9 mouse cellular contexts compared by ENCODE assay signal in the genomic region with DNA sequence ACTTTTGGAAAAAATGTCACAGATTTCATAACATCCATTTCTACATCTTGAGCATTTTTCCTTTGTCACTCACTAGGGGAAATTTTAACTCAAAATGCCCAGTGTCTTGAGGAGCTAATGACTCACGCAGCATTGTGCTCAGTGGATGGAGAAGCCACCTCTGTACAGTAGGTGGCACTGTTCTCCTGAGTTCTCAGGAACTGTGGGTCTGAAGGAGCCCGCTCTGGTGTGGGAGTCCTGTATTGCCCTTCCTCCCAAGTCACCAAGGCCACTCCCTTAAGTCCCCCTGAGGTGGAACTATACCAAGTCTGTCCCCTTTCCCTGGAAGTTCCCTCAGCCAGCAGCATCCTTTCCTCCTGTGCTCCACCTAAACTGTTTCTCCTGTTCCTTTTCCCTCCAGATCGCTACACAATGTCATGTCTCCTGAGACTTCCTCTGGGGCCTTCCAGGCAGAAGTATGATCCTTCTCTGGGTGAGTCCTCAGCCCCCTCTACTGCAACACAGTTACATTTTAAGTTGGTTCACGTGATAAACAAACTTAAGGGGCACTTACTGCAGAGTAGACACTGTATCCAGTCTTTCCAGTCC. TPM values are rescaled to one million over a fixed set of nuclear protein-coding genes. Genes with fewer than 3 reads are reported as not detected.
DNase-seq lines count a peak whose midpoint lies in the region; ATAC-seq and TF ChIP-seq lines count a peak whose summit lies in the region.
"Had no signal": no experiment of that assay in that cellular context is flagged by ENCODE, and none has a peak within 500 bp of the region (broad histone marks: within the 10 kb centered on the region; RNA-seq: fewer than 3 reads in every experiment).

No protein-coding gene starts in this region.

- no peak overlapping the region for H3K27ac ChIP-seq in ES-E14 (ENCODE audit: insufficient read depth, low read depth, low read length, poor library complexity, severe bottlenecking)
- H3K27ac ChIP-seq in forebrain, embryonic 11.5 days (ENCODE audit: low read depth, low read length) = no peak overlapping the region
- H3K27ac ChIP-seq in neural tube, embryonic 14.5 days (ENCODE audit: low read depth, low read length) = no peak overlapping the region

- WGBS in forebrain, embryonic 11.5 days = 29% methylated on average over 4 of the region's 4 CpGs
- WGBS in neural tube, embryonic 14.5 days = 26% methylated on average over 4 of the region's 4 CpGs

- no peak overlapping the region for H3K4me3 ChIP-seq in ES-E14 (ENCODE audit: insufficient read depth in 1 of 2, low read depth in 1 of 2, low read length in 2 of 2, poor library complexity in 1 of 2, severe bottlenecking in 1 of 2)
- H3K4me3 ChIP-seq in forebrain, embryonic 11.5 days (ENCODE audit: low read depth, low read length) = no peak overlapping the region
- H3K4me3 ChIP-seq in neural tube, embryonic 14.5 days (ENCODE audit: low read depth, low read length) = no peak overlapping the region

- DNase-seq in ES-E14 (ENCODE audit: low read depth, low spot score) = peak; percentile 62
- DNase-seq in c-Kit-positive CD71-negative TER-119-negative erythroid progenitor cells, embryonic 14.5 days (ENCODE audit: low read depth) = peak; percentile 79
- DNase-seq in forebrain, embryonic 11.5 days (ENCODE audit: low spot score) = peak; percentile 78
- peak; percentile 50 to 85 for DNase-seq in layer of hippocampus, adult 18-20 months (ENCODE audit: low spot score in 2 of 2)
- DNase-seq in lung, adult 18-20 months = peak; percentile 44 to 67
- peak; percentile 41 for DNase-seq in telencephalon, adult 2 months (ENCODE audit: low read depth, low spot score)

- no peak overlapping the region for H3K4me2 ChIP-seq in forebrain, embryonic 11.5 days (ENCODE audit: low read depth, low read length, severe bottlenecking)
- H3K4me2 ChIP-seq in neural tube, embryonic 14.5 days (ENCODE audit: low read depth, low read length) = no peak overlapping the region

- no peaks in the 10 kb centered on the region for H3K27me3 ChIP-seq in forebrain, embryonic 11.5 days (ENCODE audit: control insufficient read depth, insufficient read depth, low read length)
- no peaks in the 10 kb centered on the region for H3K27me3 ChIP-seq in neural tube, embryonic 14.5 days (ENCODE audit: control insufficient read depth, insufficient read depth, low read length)

- no peaks in the 10 kb centered on the region for H3K36me3 ChIP-seq in ES-E14 (ENCODE audit: control insufficient read depth, insufficient read depth, low read length, poor library complexity, severe bottlenecking)
- H3K36me3 ChIP-seq in forebrain, embryonic 11.5 days (ENCODE audit: control insufficient read depth, insufficient read depth, low read length) = no peaks in the 10 kb centered on the region
- no peaks in the 10 kb centered on the region for H3K36me3 ChIP-seq in neural tube, embryonic 14.5 days (ENCODE audit: control insufficient read depth, insufficient read depth, low read length)

- no peak overlapping the region for H3K9ac ChIP-seq in ES-E14 (ENCODE audit: insufficient read depth, low read depth, low read length, poor library complexity, severe bottlenecking)
- no peak overlapping the region for H3K9ac ChIP-seq in forebrain, embryonic 11.5 days (ENCODE audit: low read length)
- H3K9ac ChIP-seq in neural tube, embryonic 14.5 days (replicated peaks; ENCODE audit: low read depth, low read length) = no peak overlapping the region

- in situ Hi-C loops in ES-E14 (cut with MboI; ENCODE audit: low sequenced_read_pairs in 2 of 2, unreplicated experiment in 2 of 2) = loop anchor here in 1 of 2 experiments (5.0 kb wide), 1 partner anchor 525 kb away; no protein-coding TSS in a partner anchor

- no peaks in the 10 kb centered on the region for H3K9me3 ChIP-seq in ES-E14 (ENCODE audit: control insufficient read depth, insufficient read depth, low read depth, low read length)
- H3K9me3 ChIP-seq in forebrain, embryonic 11.5 days (ENCODE audit: control insufficient read depth, low read length) = no peaks in the 10 kb centered on the region
- H3K9me3 ChIP-seq in neural tube, embryonic 14.5 days (ENCODE audit: control insufficient read depth, low read length) = no peaks in the 10 kb centered on the region

- ATAC-seq in forebrain, embryonic 11.5 days (replicated peaks; ENCODE audit: low FRiP score) = peak; percentile 93
- ATAC-seq in hematopoietic stem cell, adult 5-6 weeks (replicated peaks in 1 of 2; ENCODE audit: insufficient read depth in 1 of 2, low FRiP score in 2 of 2, low TSS enrichment in 1 of 2, low read depth in 1 of 2, poor library complexity in 2 of 2, severe bottlenecking in 2 of 2) = peak; percentile 80 to 85
- peak; percentile 95 for ATAC-seq in neural tube, embryonic 14.5 days (ENCODE audit: low read depth)

- no peaks in the 10 kb centered on the region for H3K4me1 ChIP-seq in ES-E14 (ENCODE audit: control insufficient read depth in 2 of 2, insufficient read depth in 2 of 2, low read length in 2 of 2, poor library complexity in 1 of 2)
- no peaks in the 10 kb centered on the region for H3K4me1 ChIP-seq in forebrain, embryonic 11.5 days (replicated peaks; ENCODE audit: control insufficient read depth, insufficient read depth, low read length)
- H3K4me1 ChIP-seq in neural tube, embryonic 14.5 days (ENCODE audit: control insufficient read depth, insufficient read depth, low read length) = no peaks in the 10 kb centered on the region

TF ChIP-seq in ES-E14, 5 proteins besides CTCF, POLR2A, EP300 and RAD21:
- TF ChIP-seq ZC3H11A (IDR thresholded peaks at IDR 0.05; ENCODE audit: borderline replicate concordance, low read depth, low read length) (peak; percentile 58; the same call in 1 of the 2 replicates), MAFK (IDR thresholded peaks at IDR 0.05; ENCODE audit: insufficient read depth, low read depth, low read length) (no peak)

RNA-seq across cellular contexts. Expression of gene Kctd12, which starts 30.2 kb away (rescaled TPM):
- 2.5 and 2.7 TPM in 2 replicates for total RNA-seq in ES-E14 (2012; rRNA removed)
- polyA plus RNA-seq in forebrain, embryonic 11.5 days (2014; fragmentation: Nextera tagmentation; extraction: Ambion mirVana) = 7.1 and 11.8 TPM in 2 replicates
- 116 and 119 TPM in 2 replicates for total RNA-seq in hematopoietic stem cell, adult 5-6 weeks (2017)
- 100 to 1,000 TPM; 121 to 126 TPM for total RNA-seq in layer of hippocampus, adult 18-20 months (2021)
- 21.2 and 24.5 TPM in 2 replicates for polyA plus RNA-seq in neural tube, embryonic 14.5 days (2014; fragmentation: Nextera tagmentation; extraction: Ambion mirVana)

RNA-seq across cellular contexts. Expression of gene Acod1, which starts 34.1 kb away (rescaled TPM):
- total RNA-seq in ES-E14 (2012; rRNA removed) = not detected in 2 replicates
- 0.13 TPM in 1 of 2 replicates, not detected in the other for polyA plus RNA-seq in forebrain, embryonic 11.5 days (2014; fragmentation: Nextera tagmentation; extraction: Ambion mirVana)
- total RNA-seq in hematopoietic stem cell, adult 5-6 weeks (2017) = 0.19 and 1.4 TPM in 2 replicates
- total RNA-seq in layer of hippocampus, adult 18-20 months (2021) = not detected
- not detected in 2 replicates for polyA plus RNA-seq in neural tube, embryonic 14.5 days (2014; fragmentation: Nextera tagmentation; extraction: Ambion mirVana)
- total RNA-seq: left cerebral cortex, adult 8-10 months had no signal

RNA-seq across cellular contexts. Expression of gene Cln5, which starts 57.4 kb away (rescaled TPM):
- 12.0 and 26.0 TPM in 2 replicates for total RNA-seq in ES-E14 (2012; rRNA removed)
- polyA plus RNA-seq in forebrain, embryonic 11.5 days (2014; fragmentation: Nextera tagmentation; extraction: Ambion mirVana) = 23.1 and 25.6 TPM in 2 replicates
- 44.9 and 47.3 TPM in 2 replicates for total RNA-seq in hematopoietic stem cell, adult 5-6 weeks (2017)
- 10 to 100 TPM; 11.0 to 12.1 TPM for total RNA-seq in layer of hippocampus, adult 18-20 months (2021)
- 10.6 and 15.0 TPM in 2 replicates for polyA plus RNA-seq in neural tube, embryonic 14.5 days (2014; fragmentation: Nextera tagmentation; extraction: Ambion mirVana)

Comparison
In these comparisons a context has a peak if more than half of its experiments do, and no peak if none do; other contexts are left out.
1. RNA of gene Kctd12, which starts 30.2 kb away (total RNA-seq): 121 to 126 TPM in layer of hippocampus, adult 18-20 months and 116 to 119 TPM in hematopoietic stem cell, adult 5-6 weeks; 2.5 to 2.7 TPM in ES-E14; every median in the first group is over 10 times any median in the second.
2. Peak in every context shown above with its lines, with median percentiles within 50 percentile points of each other: DNase-seq and ATAC-seq.